Mouse (Mus musculus): ENCODE measurements around the gene Atpif1.

DNA sequence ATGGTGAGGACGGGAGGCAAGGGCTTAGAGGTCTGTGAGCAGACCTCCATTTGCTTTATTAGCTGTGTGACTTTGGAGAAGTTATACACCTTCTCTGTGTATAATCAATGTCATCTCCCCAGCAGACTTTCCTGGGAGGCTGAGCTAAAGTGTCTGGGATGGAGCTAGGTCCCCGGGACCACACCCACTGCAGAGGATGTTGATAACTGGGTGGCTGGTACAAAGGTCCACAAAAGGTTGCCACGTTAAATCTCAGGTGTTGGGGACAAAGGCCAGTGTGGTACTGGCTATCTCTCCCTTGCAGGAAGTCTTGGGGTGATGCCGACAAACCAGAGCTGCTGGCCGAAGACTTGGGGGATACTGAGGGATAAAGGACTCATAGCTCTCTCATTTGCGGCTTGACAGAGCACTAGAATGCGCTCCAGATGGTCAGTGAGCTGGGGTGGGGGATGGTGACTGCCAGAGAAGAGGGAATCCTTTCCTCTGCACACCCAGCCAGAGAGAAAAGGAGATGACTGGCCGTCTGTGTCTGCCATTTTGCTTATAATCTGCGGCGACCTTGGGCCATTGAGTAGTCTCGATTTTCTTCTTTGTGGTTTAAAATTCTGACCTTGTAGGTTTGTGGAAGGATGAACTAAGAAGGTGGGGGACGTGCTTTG is 31.8 kb upstream of the Atpif1 start:
- no peak for TF ChIP-seq POLR2A (IDR thresholded peaks at IDR 0.05; ENCODE audit: insufficient read length, low read depth)
- no peak for TF ChIP-seq MAX (IDR thresholded peaks at IDR 0.05; ENCODE audit: low read depth)
- no peak for TF ChIP-seq USF1 (IDR thresholded peaks at IDR 0.05; ENCODE audit: low read depth)
- no peak for TF ChIP-seq TCF3 (IDR thresholded peaks at IDR 0.05; ENCODE audit: insufficient read length, low read depth)
- TF ChIP-seq TCF12 (IDR thresholded peaks at IDR 0.05; ENCODE audit: insufficient read depth, poor library complexity, severe bottlenecking), result no peak
- TF ChIP-seq E2F4 (IDR thresholded peaks at IDR 0.05; ENCODE audit: insufficient read depth), result no peak
- no peak for TF ChIP-seq POLR2AphosphoS2 (IDR thresholded peaks at IDR 0.05; ENCODE audit: insufficient read length, low read depth)
- no peak for TF ChIP-seq REST (IDR thresholded peaks at IDR 0.05; ENCODE audit: insufficient read depth, insufficient read length)

Data from myocyte (in vitro differentiated cells).